Mouse (Mus musculus) layer of hippocampus, adult 9-11 months (tissue): ENCODE measurements around the gene Cd79a.
"Not testable (repeated sequence)": the region's sequence is repeated elsewhere in the genome, so short reads cannot be mapped to it uniquely, and the experiment has no call there.

Experiments used
- DNase-seq: peaks from one replicate; pipeline ENCODE4 v3.0.0; 2022

Gene Cd79a

GRCm38 (mm10) chr7:24887096-24887495, 10.1 kb upstream of the Cd79a start:
- no peak for DNase-seq

- no peak for DNase-seq
Observed at GRCm38 (mm10) chr7:24889431-24890220, 7.6 kb upstream of the Cd79a start.

GRCm38 (mm10) chr7:24890281-24891216, 6.6 kb upstream of the Cd79a start:
- peak; percentile 54 for DNase-seq

GRCm38 (mm10) chr7:24891241-24892124, 5.7 kb upstream of the Cd79a start:
- DNase-seq: no peak

- DNase-seq: no peak
Observed at GRCm38 (mm10) chr7:24892125-24892583, 5.0 kb upstream of the Cd79a start.

GRCm38 (mm10) chr7:24895749-24896148, 1.4 kb upstream of the Cd79a start:
- DNase-seq: not testable (repeated sequence)

GRCm38 (mm10) chr7:24896269-24896668, 912 bp upstream of the Cd79a start:
- DNase-seq: no peak

GRCm38 (mm10) chr7:24897959-24898358, 778 bp downstream of the Cd79a start:
- DNase-seq: no peak

- no peak for DNase-seq
Observed at GRCm38 (mm10) chr7:24901114-24901513, 3.9 kb downstream of the Cd79a start.

GRCm38 (mm10) chr7:24901842-24902241, 4.7 kb downstream of the Cd79a start:
- DNase-seq: no peak

- DNase-seq: no peak
Observed at GRCm38 (mm10) chr7:24902264-24902629, 5.1 kb downstream of the Cd79a start.

- no peak for DNase-seq
Observed at GRCm38 (mm10) chr7:24902630-24903443, 5.7 kb downstream of the Cd79a start, which contains the start of gene Arhgef1. Gene Arhgef1 (plus strand): TSS chr7:24902912.

GRCm38 (mm10) chr7:24903444-24903825, 6.3 kb downstream of the Cd79a start:
- no peak for DNase-seq

GRCm38 (mm10) chr7:24904070-24904483, 6.9 kb downstream of the Cd79a start:
- DNase-seq: peak; percentile 98

- DNase-seq: no peak
Observed at GRCm38 (mm10) chr7:24904936-24905335, 7.8 kb downstream of the Cd79a start.

GRCm38 (mm10) chr7:24906551-24906950, 9.4 kb downstream of the Cd79a start:
- no peak for DNase-seq

GRCm38 (mm10) chr7:24907211-24907748, 10.1 kb downstream of the Cd79a start:
- no peak for DNase-seq

GRCm38 (mm10) chr7:24912480-24912879, 15.3 kb downstream of the Cd79a start:
- DNase-seq: no peak

- no peak for DNase-seq
Observed at GRCm38 (mm10) chr7:24918763-24919323, 21.7 kb downstream of the Cd79a start.

- DNase-seq: peak; percentile 74
Observed at GRCm38 (mm10) chr7:24919728-24920127, 22.5 kb downstream of the Cd79a start.

- no peak for DNase-seq
Observed at GRCm38 (mm10) chr7:24930475-24930874, 33.3 kb downstream of the Cd79a start.
